Mouse (Mus musculus) intestine, embryonic 16.5 days (tissue): ENCODE measurements at regions not wholly inside any gene's neighbourhood (a gene's known extent, or its start where the extent isn't known, plus 50 kb on each side); places are given as distances from the start of the nearest gene placed in this dataset.

Source experiments
- ATAC-seq: fragments of 200-750 bp; cut with Nextera tagmentation; 2 replicates; pipeline ENCODE4 v1.8.0; 2017; ENCODE audit warnings: moderate TSS enrichment, moderate library complexity
- H3K27ac ChIP-seq: fragments of 300-500 bp; sonication (generic); 2 replicates; pipeline ENCODE4 v1.5.1; 2014; ENCODE audit warnings: mild to moderate bottlenecking, low read length
- H3K27me3 ChIP-seq: fragments of 300-500 bp; sonication (generic); replicated peaks from 2 replicates; pipeline ENCODE4 v1.6.1; 2014; ENCODE audit warnings: low read length, control low read depth, mixed read lengths; ENCODE audit not compliant: control insufficient read depth, insufficient read depth
- H3K36me3 ChIP-seq: fragments of 300-500 bp; sonication (generic); 2 replicates; pipeline ENCODE4 v1.6.1; 2014; ENCODE audit warnings: low read length, control low read depth; ENCODE audit not compliant: control insufficient read depth, insufficient read depth
- H3K4me1 ChIP-seq: fragments of 300-500 bp; sonication (generic); 2 replicates; pipeline ENCODE4 v1.6.1; 2014; ENCODE audit warnings: low read length, control low read depth, mixed read lengths; ENCODE audit not compliant: control insufficient read depth, insufficient read depth
- H3K4me2 ChIP-seq: fragments of 300-500 bp; sonication (generic); 2 replicates; pipeline ENCODE4 v1.6.1; 2014; ENCODE audit warnings: low read depth, low read length, control low read depth
- H3K4me3 ChIP-seq: fragments of 300-500 bp; sonication (generic); 2 replicates; pipeline ENCODE4 v1.5.1; 2014; ENCODE audit warnings: mild to moderate bottlenecking, low read length
- H3K9ac ChIP-seq: fragments of 300-500 bp; sonication (generic); 2 replicates; pipeline ENCODE4 v1.6.1; 2014; ENCODE audit warnings: low read depth, low read length
- H3K9me3 ChIP-seq: fragments of 300-500 bp; sonication (generic); 2 replicates; pipeline ENCODE4 v1.6.1; 2016; ENCODE audit warnings: low read length, control low read depth; ENCODE audit not compliant: control insufficient read depth
- WGBS: fragments of 180-500 bp; shearing (Covaris S2); extraction: QIAGEN DNeasy Blood & Tissue Kit; methylation state at CpG from one replicate; pipeline ENCODE4 v1.1.7; 2014; 5-methylcytosine and 5-hydroxymethylcytosine counted together

DNA sequence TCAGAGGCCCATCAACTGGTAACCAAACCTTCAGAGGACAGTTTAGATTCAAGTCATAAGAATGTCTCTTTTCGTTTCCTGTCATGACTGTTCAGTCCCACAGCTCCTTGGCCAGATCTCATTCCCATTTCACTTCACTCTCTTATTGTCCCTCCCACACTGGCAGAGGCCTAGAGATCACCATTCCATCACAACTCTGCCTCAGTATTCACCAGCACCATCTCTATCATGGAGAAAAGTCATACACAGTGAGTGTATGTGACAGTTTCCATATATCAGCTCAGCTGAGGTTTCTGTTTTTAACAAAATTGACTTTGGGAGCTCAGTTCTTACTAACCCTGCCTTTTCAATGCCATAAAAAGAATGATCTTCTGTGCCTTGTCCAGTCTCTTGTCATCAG is 719.7 kb downstream of the 1700064H15Rik start:
- H3K9me3 ChIP-seq, result peaks cover 3% of the 10 kb centered on the region; the same call in 1 of the 2 replicates
- H3K4me2 ChIP-seq, result no peak overlapping the region
- no peak overlapping the region for H3K4me3 ChIP-seq
- WGBS, result 85% methylated on average over 1 of the region's 1 CpGs
- H3K36me3 ChIP-seq, result no peaks in the 10 kb centered on the region
- H3K4me1 ChIP-seq, result no peaks in the 10 kb centered on the region
- ATAC-seq, result no peak
- H3K9ac ChIP-seq, result no peak overlapping the region
- no peaks in the 10 kb centered on the region for H3K27me3 ChIP-seq
- H3K27ac ChIP-seq, result no peak overlapping the region

- Histone ChIP-seq H3K4me2 (no peak overlapping the region), H3K9ac (no peak overlapping the region), H3K27me3 (no peaks in the 10 kb centered on the region), H3K4me1 (no peaks in the 10 kb centered on the region), H3K4me3 (no peak overlapping the region), H3K9me3 (no peaks in the 10 kb centered on the region), H3K36me3 (no peaks in the 10 kb centered on the region), H3K27ac (no peak overlapping the region)
- 87% methylated on average over 3 of the region's 3 CpGs for WGBS
- no peak for ATAC-seq
Observed at GRCm38 (mm10) chr3:18928401-18929104, 699.9 kb downstream of the 1700064H15Rik start.

- WGBS, result 92% methylated on average over 3 of the region's 3 CpGs
- no peak for ATAC-seq
- H3K36me3 ChIP-seq, result no peaks in the 10 kb centered on the region
Observed at GRCm38 (mm10) chr3:18929105-18929492, 699.4 kb downstream of the 1700064H15Rik start.

DNA sequence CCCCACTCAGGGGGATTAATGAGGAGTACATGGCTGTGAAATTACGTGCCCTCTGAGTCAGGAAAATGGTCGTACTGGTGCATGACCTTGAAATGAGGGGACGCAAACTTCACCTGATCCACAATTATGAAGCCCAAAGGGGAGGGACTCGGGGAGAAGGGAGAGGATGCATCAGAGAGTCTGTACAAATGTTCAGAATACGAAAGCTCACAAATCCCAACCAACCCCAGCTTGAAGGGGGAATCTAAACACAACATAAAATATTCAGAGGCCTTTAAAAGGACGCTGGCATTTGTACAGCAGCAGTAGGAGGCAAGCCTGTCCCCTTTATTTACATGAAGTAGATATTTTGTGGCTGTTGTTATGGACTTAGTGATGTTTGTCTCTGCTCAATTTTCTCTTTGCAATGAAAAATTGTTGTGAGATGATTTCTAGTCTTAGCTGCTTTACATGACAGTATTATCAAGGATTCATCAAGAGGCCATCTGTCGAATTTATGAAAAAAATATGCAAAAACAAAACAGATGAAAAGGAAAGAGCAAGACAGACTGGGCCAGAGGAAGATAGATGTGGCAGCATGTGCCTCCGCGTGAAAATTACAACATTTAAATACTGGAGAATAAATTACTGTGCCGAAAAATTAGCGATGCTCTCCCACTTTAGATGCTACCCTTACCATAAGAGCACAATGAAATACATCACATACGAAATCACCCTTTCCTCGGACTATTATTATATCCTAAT is 695.3 kb downstream of the 1700064H15Rik start:
- H3K4me3 ChIP-seq, result no peak overlapping the region
- no peaks in the 10 kb centered on the region for H3K9me3 ChIP-seq
- no peak overlapping the region for H3K27ac ChIP-seq
- no peaks in the 10 kb centered on the region for H3K27me3 ChIP-seq
- H3K36me3 ChIP-seq, result no peaks in the 10 kb centered on the region
- no peak for ATAC-seq
- 57% methylated on average over 13 of the region's 13 CpGs for WGBS
- no peak overlapping the region for H3K4me2 ChIP-seq
- no peaks in the 10 kb centered on the region for H3K4me1 ChIP-seq
- no peak overlapping the region for H3K9ac ChIP-seq

More at GRCm38 (mm10) chr3:18929105-18929492, 699.4 kb downstream of the 1700064H15Rik start:
- no peak overlapping the region for H3K27ac ChIP-seq
- no peak overlapping the region for H3K4me2 ChIP-seq
- no peaks in the 10 kb centered on the region for H3K4me1 ChIP-seq
- H3K27me3 ChIP-seq, result no peaks in the 10 kb centered on the region
- H3K9ac ChIP-seq, result no peak overlapping the region
- no peak overlapping the region for H3K4me3 ChIP-seq
- no peaks in the 10 kb centered on the region for H3K9me3 ChIP-seq

GRCm38 (mm10) chr3:18934891-18935290 is 693.6 kb downstream of the 1700064H15Rik start:
- no peak overlapping the region for H3K4me3 ChIP-seq
- no peaks in the 10 kb centered on the region for H3K27me3 ChIP-seq
- H3K4me1 ChIP-seq, result no peaks in the 10 kb centered on the region
- no peaks in the 10 kb centered on the region for H3K9me3 ChIP-seq
- no peak for ATAC-seq
- H3K36me3 ChIP-seq, result no peaks in the 10 kb centered on the region
- H3K9ac ChIP-seq, result no peak overlapping the region
- no peak overlapping the region for H3K27ac ChIP-seq
- no peak overlapping the region for H3K4me2 ChIP-seq
- 89% methylated on average over 2 of the region's 2 CpGs for WGBS

DNA sequence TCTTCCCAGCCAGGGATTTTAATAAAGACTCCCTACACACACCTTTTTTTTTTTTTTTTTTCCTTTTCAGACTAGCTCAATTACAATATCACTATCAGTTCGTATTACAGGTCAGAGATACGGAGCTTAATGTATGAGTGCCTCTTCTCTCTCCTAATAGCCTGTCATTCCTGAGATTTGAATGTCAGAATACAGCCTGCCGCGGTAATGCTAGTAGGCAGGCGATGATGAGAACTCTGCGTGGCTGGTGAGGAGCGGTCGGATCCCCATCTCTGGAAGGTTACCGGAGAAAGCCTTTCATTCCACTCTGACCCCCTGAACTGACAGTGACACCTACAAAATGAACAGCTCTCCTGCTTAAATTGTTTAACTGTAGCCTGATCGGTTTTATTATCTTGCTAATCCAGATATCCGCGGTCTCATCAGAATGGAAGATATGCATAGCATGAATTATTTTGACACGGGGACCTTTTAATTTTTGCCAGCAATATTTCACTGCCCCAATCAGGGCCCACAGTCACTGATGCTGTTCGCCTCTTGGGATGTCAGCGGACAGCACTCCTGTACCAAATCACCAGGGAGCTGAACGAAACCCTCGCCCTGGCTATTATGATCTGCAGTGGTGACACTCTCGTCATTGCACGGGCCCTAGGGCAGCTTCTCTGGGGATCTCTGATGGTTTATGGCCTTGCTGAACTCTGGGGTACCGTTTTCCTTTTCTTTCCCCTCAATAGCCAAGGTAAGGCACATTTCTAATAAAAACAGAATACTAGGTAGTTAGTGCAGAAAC is 690.9 kb downstream of the 1700064H15Rik start:
- 81% methylated on average over 20 of the region's 20 CpGs for WGBS
- no peaks in the 10 kb centered on the region for H3K36me3 ChIP-seq
- no peak overlapping the region for H3K27ac ChIP-seq
- no peaks in the 10 kb centered on the region for H3K4me1 ChIP-seq
- no peaks in the 10 kb centered on the region for H3K27me3 ChIP-seq
- no peak overlapping the region for H3K9ac ChIP-seq
- no peak for ATAC-seq
- H3K9me3 ChIP-seq, result no peaks in the 10 kb centered on the region
- H3K4me2 ChIP-seq, result no peak overlapping the region
- no peak overlapping the region for H3K4me3 ChIP-seq

- Histone ChIP-seq H3K4me2 (0 out of 2 replicates have a peak overlapping the region, but pooled peaks have one; percentile 4), H3K27me3 (no peaks in the 10 kb centered on the region), H3K36me3 (no peaks in the 10 kb centered on the region), H3K27ac (no peak overlapping the region), H3K4me1 (no peaks in the 10 kb centered on the region), H3K9me3 (no peaks in the 10 kb centered on the region), H3K9ac (no peak overlapping the region), H3K4me3 (no peak overlapping the region)
- no peak; the same call in 1 of the 2 replicates for ATAC-seq
- 51% methylated on average over 11 of the region's 11 CpGs for WGBS
Observed at GRCm38 (mm10) chr3:18941301-18942177, 686.9 kb downstream of the 1700064H15Rik start.

DNA sequence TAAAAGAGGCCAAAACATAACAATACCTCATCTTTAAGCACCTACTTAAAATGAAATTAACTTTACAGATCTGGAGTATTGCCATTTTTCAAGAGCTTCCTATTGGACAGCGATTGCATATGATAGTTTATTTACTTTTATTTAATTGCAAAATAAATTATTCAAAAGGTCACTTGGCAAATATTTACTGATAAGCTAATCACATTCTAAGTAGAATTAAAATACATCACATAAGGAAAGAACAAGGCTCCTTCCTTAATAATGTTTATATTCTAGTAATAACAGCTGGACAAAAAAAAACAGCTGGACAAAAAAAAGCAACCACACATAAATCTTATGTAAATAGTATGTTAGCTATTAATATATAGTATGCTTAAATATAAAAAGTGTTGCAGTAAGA is 668.1 kb downstream of the 1700064H15Rik start:
- Histone ChIP-seq H3K4me1 (no peaks in the 10 kb centered on the region), H3K27ac (no peak overlapping the region), H3K4me2 (no peak overlapping the region), H3K9me3 (no peaks in the 10 kb centered on the region), H3K9ac (no peak overlapping the region), H3K27me3 (no peaks in the 10 kb centered on the region), H3K36me3 (no peaks in the 10 kb centered on the region), H3K4me3 (no peak overlapping the region)
- ATAC-seq, result no peak
- WGBS, result 58% methylated on average over 1 of the region's 1 CpGs
